Mouse (Mus musculus): ENCODE data around the gene Speer4f2. TPM values are rescaled to one million over a fixed set of nuclear protein-coding genes. Genes with fewer than 3 reads are reported as not detected.

Speer4f2 gene
- polyA plus RNA-seq, 1 experiment, result not detected

- Histone ChIP-seq H3ac (ENCODE audit: control insufficient read depth, insufficient read length) (no peak overlapping the region), H3K4me2 (ENCODE audit: low read depth) (no peak overlapping the region), H3K36me3 (ENCODE audit: control insufficient read depth, insufficient read depth) (no peaks in the 10 kb centered on the region), H3K27me3 (ENCODE audit: control insufficient read depth, insufficient read depth, insufficient read length) (no peaks in the 10 kb centered on the region), H3K79me2 (ENCODE audit: control insufficient read depth, insufficient read depth) (no peaks in the 10 kb centered on the region), H3K4me3 (no peak overlapping the region)
- TF ChIP-seq MYOD1 (IDR thresholded peaks at IDR 0.05; ENCODE audit: control insufficient read depth in 1 of 3, insufficient read length in 2 of 3, low read depth in 2 of 3) (no peak), REST (IDR thresholded peaks at IDR 0.05; ENCODE audit: insufficient read depth, insufficient read length) (no peak), E2F4 (IDR thresholded peaks at IDR 0.05; ENCODE audit: insufficient read depth) (no peak), POLR2AphosphoS2 (IDR thresholded peaks at IDR 0.05; ENCODE audit: insufficient read length, low read depth) (no peak), USF1 (IDR thresholded peaks at IDR 0.05; ENCODE audit: low read depth) (no peak), POLR2A (IDR thresholded peaks at IDR 0.05; ENCODE audit: insufficient read length, low read depth) (no peak), CEBPB (IDR thresholded peaks at IDR 0.05; ENCODE audit: insufficient read depth, poor library complexity, severe bottlenecking) (no peak), TCF3 (IDR thresholded peaks at IDR 0.05; ENCODE audit: insufficient read length, low read depth) (no peak)
Observed at GRCm38 (mm10) chr5:17419921-17420320, 46.9 kb downstream of the Speer4f2 start.

DNA sequence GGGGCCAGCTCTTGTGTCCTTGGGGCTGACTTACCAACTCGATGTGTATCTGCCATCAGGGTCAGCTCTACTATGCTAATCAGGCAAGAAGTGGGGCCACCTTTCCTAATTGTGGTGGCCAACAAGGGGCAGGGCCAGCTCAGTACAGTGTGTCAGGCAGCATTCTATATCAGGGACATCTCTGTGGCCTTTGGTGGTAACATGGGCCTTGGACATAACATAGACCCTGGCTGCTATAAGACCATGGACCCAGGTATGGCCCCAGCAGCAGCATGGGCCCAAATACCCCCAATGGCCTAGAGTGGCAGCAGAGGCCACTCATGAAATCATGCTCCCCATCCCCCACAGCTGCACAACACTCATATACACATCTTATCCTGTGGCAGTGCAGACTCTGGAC lies 49.2 kb downstream of the Speer4f2 start:
- no peaks in the 10 kb centered on the region for H3K79me2 ChIP-seq (ENCODE audit: control insufficient read depth, insufficient read depth)
- no peaks in the 10 kb centered on the region for H3K27me3 ChIP-seq (ENCODE audit: control insufficient read depth, insufficient read depth, insufficient read length)
- no peak overlapping the region for H3K4me3 ChIP-seq
- no peak for TF ChIP-seq REST (IDR thresholded peaks at IDR 0.05; ENCODE audit: insufficient read depth, insufficient read length)
- TF ChIP-seq USF1 (IDR thresholded peaks at IDR 0.05; ENCODE audit: low read depth), result no peak
- no peak for TF ChIP-seq POLR2A (IDR thresholded peaks at IDR 0.05; ENCODE audit: insufficient read length, low read depth)
- no peak for TF ChIP-seq TCF12 (IDR thresholded peaks at IDR 0.05; ENCODE audit: insufficient read depth, poor library complexity, severe bottlenecking)
- no peak for TF ChIP-seq CEBPB (IDR thresholded peaks at IDR 0.05; ENCODE audit: insufficient read depth, poor library complexity, severe bottlenecking)
- TF ChIP-seq MYOG (IDR thresholded peaks at IDR 0.05; ENCODE audit: control insufficient read depth in 1 of 3, insufficient read depth in 1 of 3, insufficient read length in 2 of 3, low read depth in 2 of 3), result no peak
- TF ChIP-seq POLR2AphosphoS2 (IDR thresholded peaks at IDR 0.05; ENCODE audit: insufficient read length, low read depth), result no peak
- H3K36me3 ChIP-seq (ENCODE audit: control insufficient read depth, insufficient read depth), result no peaks in the 10 kb centered on the region
- no peak overlapping the region for H3K4me2 ChIP-seq (ENCODE audit: low read depth)
- H3ac ChIP-seq (ENCODE audit: control insufficient read depth, insufficient read length), result no peak overlapping the region

DNA sequence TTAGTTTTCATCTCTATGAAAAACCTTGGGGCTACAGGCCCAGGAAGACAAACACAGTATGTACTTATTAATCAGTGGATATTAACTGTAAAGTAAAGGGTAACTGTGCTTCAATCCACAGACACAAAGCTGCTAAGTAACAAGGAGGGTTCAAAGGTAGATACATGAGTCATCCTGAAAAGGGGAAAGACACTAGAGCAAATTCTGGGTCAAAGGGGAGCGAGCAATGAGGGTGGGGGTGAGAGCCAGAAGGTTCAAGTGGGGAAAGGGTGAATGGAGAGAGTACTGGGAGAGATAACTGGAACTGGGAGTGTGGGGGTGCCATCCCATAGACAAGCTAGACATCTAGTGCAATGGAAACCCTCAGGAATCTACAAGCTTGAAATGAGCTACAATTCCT lies 54.0 kb downstream of the Speer4f2 start:
- Histone ChIP-seq H3K36me3 (ENCODE audit: control insufficient read depth, insufficient read depth) (no peaks in the 10 kb centered on the region), H3K4me2 (ENCODE audit: low read depth) (no peak overlapping the region), H3K79me2 (ENCODE audit: control insufficient read depth, insufficient read depth) (no peaks in the 10 kb centered on the region), H3K4me3 (no peak overlapping the region), H3K27me3 (ENCODE audit: control insufficient read depth, insufficient read depth, insufficient read length) (no peaks in the 10 kb centered on the region), H3ac (ENCODE audit: control insufficient read depth, insufficient read length) (no peak overlapping the region)
- TF ChIP-seq REST (IDR thresholded peaks at IDR 0.05; ENCODE audit: insufficient read depth, insufficient read length) (no peak), SRF (IDR thresholded peaks at IDR 0.05; ENCODE audit: control insufficient read depth, insufficient read length, low read depth) (no peak), TCF12 (IDR thresholded peaks at IDR 0.05; ENCODE audit: insufficient read depth, poor library complexity, severe bottlenecking) (no peak), E2F4 (IDR thresholded peaks at IDR 0.05; ENCODE audit: insufficient read depth) (no peak), POLR2A (IDR thresholded peaks at IDR 0.05; ENCODE audit: insufficient read length, low read depth) (no peak)

Other genes with a start within 250 kb of the Speer4f2 start
- gene Speer4f1, start 102.9 kb downstream of the Speer4f2 start, polyA plus RNA-seq (2012; fragmentation: generic; extraction: Trizol), result not detected
- 2.2 TPM for gene Sema3c, start 201.1 kb downstream of the Speer4f2 start, polyA plus RNA-seq (2012; fragmentation: generic; extraction: Trizol)